Mouse (Mus musculus): ENCODE results near the gene 4933427D14Rik.
A peak's percentile ranks its signal among the peaks of the same experiment; 100 is the strongest.

4933427D14Rik gene

GRCm38 (mm10) chr11:72207204-72207833 is at the start of gene 4933427D14Rik, which contains the start of gene Txndc17:
Gene 4933427D14Rik (minus strand): TSS chr11:72207459.
Gene Txndc17 (plus strand): TSS chr11:72207547.
- peak; percentile 86 to 90 for DNase-seq

- no peak for DNase-seq
These were observed 49.2 kb upstream of the 4933427D14Rik start for GRCm38 (mm10) chr11:72256441-72256840.

GRCm38 (mm10) chr11:72255629-72256028 is 48.4 kb upstream of the 4933427D14Rik start:
- no peak for DNase-seq

GRCm38 (mm10) chr11:72245196-72245753 is 38.0 kb upstream of the 4933427D14Rik start:
- no peak for DNase-seq

- DNase-seq, result no peak
These were observed 33.0 kb upstream of the 4933427D14Rik start for GRCm38 (mm10) chr11:72240062-72240860.

GRCm38 (mm10) chr11:72234013-72234412 is 26.8 kb upstream of the 4933427D14Rik start:
- DNase-seq, result peak in 1 of 2 experiments; percentile 35

- DNase-seq, result no peak
These were observed 25.7 kb upstream of the 4933427D14Rik start for GRCm38 (mm10) chr11:72232991-72233390.

GRCm38 (mm10) chr11:72232068-72232467 is 24.8 kb upstream of the 4933427D14Rik start:
- DNase-seq, result no peak

- DNase-seq, result no peak
These were observed 21.3 kb upstream of the 4933427D14Rik start for GRCm38 (mm10) chr11:72228513-72228912.

- no peak for DNase-seq
These were observed 19.6 kb upstream of the 4933427D14Rik start for GRCm38 (mm10) chr11:72226901-72227300.

- DNase-seq, result peak; percentile 58 to 61
These were observed 18.9 kb upstream of the 4933427D14Rik start for GRCm38 (mm10) chr11:72226020-72226791.

- peak; percentile 74 to 83 for DNase-seq
These were observed 17.6 kb upstream of the 4933427D14Rik start for GRCm38 (mm10) chr11:72224865-72225264.

- no peak for DNase-seq
These were observed 16.2 kb upstream of the 4933427D14Rik start for GRCm38 (mm10) chr11:72223414-72223813.

GRCm38 (mm10) chr11:72221278-72221677 is 14.0 kb upstream of the 4933427D14Rik start:
- DNase-seq, result peak; percentile 63 to 70

GRCm38 (mm10) chr11:72217116-72217515 is 9.9 kb upstream of the 4933427D14Rik start:
- no peak for DNase-seq

GRCm38 (mm10) chr11:72215410-72215797 is 8.1 kb upstream of the 4933427D14Rik start, which contains the start of gene Med31:
Gene Med31 (minus strand): TSS chr11:72215592.
- peak; percentile 85 to 88 for DNase-seq

- DNase-seq, result peak; percentile 91 to 95
These were observed 7.5 kb upstream of the 4933427D14Rik start for GRCm38 (mm10) chr11:72214591-72215409.

- no peak for DNase-seq
These were observed 647 bp upstream of the 4933427D14Rik start for GRCm38 (mm10) chr11:72207834-72208377.

- DNase-seq, result peak; percentile 38 to 50
These were observed 687 bp downstream of the 4933427D14Rik start, which contains the start of gene Gm43951 for GRCm38 (mm10) chr11:72206341-72207203. Gene Gm43951 (minus strand): TSS chr11:72206840.

- no peak for DNase-seq
These were observed 2.0 kb downstream of the 4933427D14Rik start for GRCm38 (mm10) chr11:72205256-72205655.

Measured in cerebellum, adult 18-20 months (tissue).